Mouse (Mus musculus) heart, postnatal 25 days (tissue): Measurements from ENCODE around the gene Npc2. TPM values are rescaled to one million over a fixed set of nuclear protein-coding genes. Genes with fewer than 3 reads are reported as not detected.
A peak's percentile ranks its signal among the peaks of the same experiment; 100 is the strongest.

ENCODE experiments used
- DNase-seq: peaks from one replicate; pipeline ENCODE4 v3.0.0; 2022; ENCODE audit warnings: low spot score
- intact Hi-C: fragments of 180-260 bp; cut with DNase I; formaldehyde crosslinking; loops from one replicate; pipeline ENCODE4 v1.15.1; 2025
- total RNA-seq, 2 experiments: library from RNA; stranded (reverse); gene quantifications; 2 replicates each; pipeline ENCODE4 v1.2.3; 2021

The Npc2 gene
- total RNA-seq, result 10 to 100 TPM; 25.7 to 30.4 TPM

GRCm38 (mm10) chr12:84772726-84773441, at the start of gene Npc2, which contains the start of gene Isca2:
Gene Npc2 (minus strand): TSS chr12:84773152.
Gene Isca2 (plus strand): TSS chr12:84773251.
- intact Hi-C loops, result no loop called here
- peak; percentile 99 for DNase-seq

GRCm38 (mm10) chr12:84819236-84820168, 46.5 kb upstream of the Npc2 start:
- intact Hi-C loops, result no loop called here
- no peak for DNase-seq

GRCm38 (mm10) chr12:84818496-84818895, 45.5 kb upstream of the Npc2 start:
- intact Hi-C loops, result no loop called here
- no peak for DNase-seq

GRCm38 (mm10) chr12:84814663-84815325, 41.8 kb upstream of the Npc2 start:
- DNase-seq, result no peak
- intact Hi-C loops, result no loop called here

GRCm38 (mm10) chr12:84813773-84814172, 40.8 kb upstream of the Npc2 start:
- intact Hi-C loops, result no loop called here
- no peak for DNase-seq

- intact Hi-C loops, result no loop called here
- no peak for DNase-seq
Measured at GRCm38 (mm10) chr12:84812004-84812403, 39.1 kb upstream of the Npc2 start.

- DNase-seq, result no peak
- intact Hi-C loops, result no loop called here
Measured at GRCm38 (mm10) chr12:84811510-84811909, 38.6 kb upstream of the Npc2 start.

- intact Hi-C loops, result no loop called here
- DNase-seq, result no peak
Measured at GRCm38 (mm10) chr12:84810810-84811209, 37.9 kb upstream of the Npc2 start.

GRCm38 (mm10) chr12:84809033-84809432, 36.1 kb upstream of the Npc2 start:
- intact Hi-C loops, result no loop called here
- DNase-seq, result no peak

GRCm38 (mm10) chr12:84807351-84807750, 34.4 kb upstream of the Npc2 start:
- intact Hi-C loops, result no loop called here
- DNase-seq, result no peak

- intact Hi-C loops, result no loop called here
- DNase-seq, result no peak
Measured at GRCm38 (mm10) chr12:84806726-84807125, 33.8 kb upstream of the Npc2 start.

GRCm38 (mm10) chr12:84806010-84806409, 33.1 kb upstream of the Npc2 start:
- DNase-seq, result no peak
- intact Hi-C loops, result no loop called here

- intact Hi-C loops, result no loop called here
- no peak for DNase-seq
Measured at GRCm38 (mm10) chr12:84805228-84805842, 32.4 kb upstream of the Npc2 start.

- intact Hi-C loops, result no loop called here
- no peak for DNase-seq
Measured at GRCm38 (mm10) chr12:84802625-84803024, 29.7 kb upstream of the Npc2 start.

GRCm38 (mm10) chr12:84801532-84802110, 28.7 kb upstream of the Npc2 start:
- no peak for DNase-seq
- intact Hi-C loops, result no loop called here

GRCm38 (mm10) chr12:84800419-84800818, 27.5 kb upstream of the Npc2 start:
- intact Hi-C loops, result no loop called here
- DNase-seq, result no peak

GRCm38 (mm10) chr12:84799086-84799485, 26.1 kb upstream of the Npc2 start:
- no peak for DNase-seq
- intact Hi-C loops, result no loop called here

GRCm38 (mm10) chr12:84794647-84795046, 21.7 kb upstream of the Npc2 start:
- no peak for DNase-seq
- intact Hi-C loops, result no loop called here

GRCm38 (mm10) chr12:84792629-84793028, 19.7 kb upstream of the Npc2 start:
- DNase-seq, result no peak
- intact Hi-C loops, result no loop called here

GRCm38 (mm10) chr12:84790853-84791252, 17.9 kb upstream of the Npc2 start:
- intact Hi-C loops, result no loop called here
- no peak for DNase-seq
